Mouse (Mus musculus) kidney, adult 18-20 months (tissue): ENCODE measurements around the gene Cntn6.

Experiments
- DNase-seq: peaks from one replicate; pipeline ENCODE4 v3.0.0; 2021

Cntn6 gene

GRCm38 (mm10) chr6:104492490-104493431 is at the start of gene Cntn6:
Gene Cntn6, plus strand, starts transcription at chr6:104492790.
- no peak for DNase-seq

GRCm38 (mm10) chr6:104443731-104444130 is 48.9 kb upstream of the Cntn6 start:
- DNase-seq = no peak

- no peak for DNase-seq
Observed at GRCm38 (mm10) chr6:104470706-104471105, 21.9 kb upstream of the Cntn6 start.

- no peak for DNase-seq
Observed at GRCm38 (mm10) chr6:104479242-104479641, 13.3 kb upstream of the Cntn6 start.

- no peak for DNase-seq
Observed at GRCm38 (mm10) chr6:104493459-104493858, 869 bp downstream of the Cntn6 start.

GRCm38 (mm10) chr6:104495801-104496200 is 3.2 kb downstream of the Cntn6 start:
- DNase-seq = no peak

GRCm38 (mm10) chr6:104563993-104564392 is 71.4 kb downstream of the Cntn6 start:
- no peak for DNase-seq

GRCm38 (mm10) chr6:104569564-104569963 is 77.0 kb downstream of the Cntn6 start:
- DNase-seq = no peak

GRCm38 (mm10) chr6:104588028-104588427 is 95.4 kb downstream of the Cntn6 start:
- no peak for DNase-seq

- no peak for DNase-seq
Observed at GRCm38 (mm10) chr6:104600838-104601397, 108.3 kb downstream of the Cntn6 start.

GRCm38 (mm10) chr6:104602894-104603293 is 110.3 kb downstream of the Cntn6 start:
- DNase-seq = no peak

GRCm38 (mm10) chr6:104603371-104603770 is 110.8 kb downstream of the Cntn6 start:
- no peak for DNase-seq

- no peak for DNase-seq
Observed at GRCm38 (mm10) chr6:104605214-104605613, 112.6 kb downstream of the Cntn6 start.

- no peak for DNase-seq
Observed at GRCm38 (mm10) chr6:104653518-104653917, 160.9 kb downstream of the Cntn6 start.

- no peak for DNase-seq
Observed at GRCm38 (mm10) chr6:104668701-104669100, 176.1 kb downstream of the Cntn6 start.

- no peak for DNase-seq
Observed at GRCm38 (mm10) chr6:104674249-104674648, 181.7 kb downstream of the Cntn6 start.

- no peak for DNase-seq
Observed at GRCm38 (mm10) chr6:104679809-104680495, 187.4 kb downstream of the Cntn6 start.

GRCm38 (mm10) chr6:104687980-104688379 is 195.4 kb downstream of the Cntn6 start:
- no peak for DNase-seq

GRCm38 (mm10) chr6:104688439-104689125 is 196.0 kb downstream of the Cntn6 start:
- no peak for DNase-seq

GRCm38 (mm10) chr6:104728571-104728970 is 236.0 kb downstream of the Cntn6 start:
- no peak for DNase-seq

GRCm38 (mm10) chr6:104734256-104734655 is 241.7 kb downstream of the Cntn6 start:
- no peak for DNase-seq

GRCm38 (mm10) chr6:104738999-104739398 is 246.4 kb downstream of the Cntn6 start:
- no peak for DNase-seq

GRCm38 (mm10) chr6:104758125-104758524 is 265.5 kb downstream of the Cntn6 start:
- DNase-seq = no peak
